Mouse (Mus musculus) cerebellum, adult 2 months (tissue): ENCODE results near the gene Asgr2.
"Not testable (repeated sequence)": the region's sequence is repeated elsewhere in the genome, so short reads cannot be mapped to it uniquely, and the experiment has no call there.

Experiments used
- CTCF ChIP-seq: fragments of 200-500 bp; IDR thresholded peaks from 2 replicates; pipeline ENCODE4 v1.5.1; 2011; ENCODE audit warnings: low read depth, mild to moderate bottlenecking, control low read depth, low read length, moderate library complexity, borderline replicate concordance; ENCODE audit not compliant: insufficient read depth
- POLR2A ChIP-seq: fragments of 200-500 bp; IDR thresholded peaks from 2 replicates; pipeline ENCODE4 v1.6.1; 2011; ENCODE audit warnings: low read length, control low read depth, borderline replicate concordance; ENCODE audit not compliant: insufficient read depth

- TF ChIP-seq POLR2A, CTCF: not testable (repeated sequence)
Measured at GRCm38 (mm10) chr11:70135925-70136324, 43.5 kb downstream of the Asgr2 start.
